Mouse (Mus musculus): ENCODE results near the gene Nav2.

GRCm38 (mm10) chr7:48894152-48894551, 14.4 kb upstream of the Nav2 start:
- TF ChIP-seq CTCF (IDR thresholded peaks at IDR 0.05; ENCODE audit: borderline replicate concordance, control insufficient read depth, extremely low read depth, insufficient read depth, low read length, poor library complexity) (peak; percentile 47; the same call in 1 of the 2 replicates), POLR2A (IDR thresholded peaks at IDR 0.05; ENCODE audit: control insufficient read depth, extremely low read depth, insufficient read depth, low read length, poor library complexity) (no peak)
